Mouse (Mus musculus) heart, embryonic 12.5 days (tissue): ENCODE results near the gene Pcna. TPM values are rescaled to one million over a fixed set of nuclear protein-coding genes. Genes with fewer than 3 reads are reported as not detected.
"Not testable (repeated sequence)": the region's sequence is repeated elsewhere in the genome, so short reads cannot be mapped to it uniquely, and the experiment has no call there.

ENCODE experiments used
- ATAC-seq: fragments of 200-750 bp; cut with Nextera tagmentation; 2 replicates; pipeline ENCODE4 v1.8.0; 2017; ENCODE audit warnings: moderate TSS enrichment, moderate library complexity; ENCODE audit not compliant: insufficient number of reproducible peaks, low FRiP score
- H3K27ac ChIP-seq: fragments of 300-500 bp; sonication (generic); 2 replicates; pipeline ENCODE4 v1.5.1; 2016; ENCODE audit warnings: mild to moderate bottlenecking, moderate library complexity; ENCODE audit not compliant: poor library complexity, severe bottlenecking
- H3K27me3 ChIP-seq: fragments of 300-500 bp; sonication (generic); replicated peaks from 2 replicates; pipeline ENCODE4 v1.6.1; 2016; ENCODE audit warnings: mild to moderate bottlenecking, moderate library complexity
- H3K36me3 ChIP-seq: fragments of 300-500 bp; sonication (generic); 2 replicates; pipeline ENCODE4 v1.6.1; 2016; ENCODE audit warnings: mild to moderate bottlenecking, moderate library complexity
- H3K4me1 ChIP-seq: fragments of 300-500 bp; sonication (generic); replicated peaks from 2 replicates; pipeline ENCODE4 v1.6.1; 2016; ENCODE audit warnings: mild to moderate bottlenecking
- H3K4me2 ChIP-seq: fragments of 300-500 bp; sonication (generic); 2 replicates; pipeline ENCODE4 v1.6.1; 2016; ENCODE audit warnings: mild to moderate bottlenecking, moderate library complexity
- H3K4me3 ChIP-seq: fragments of 300-500 bp; sonication (generic); 2 replicates; pipeline ENCODE4 v1.5.1; 2016; ENCODE audit warnings: mild to moderate bottlenecking
- H3K9ac ChIP-seq: fragments of 300-500 bp; sonication (generic); 2 replicates; pipeline ENCODE4 v1.6.1; 2016; ENCODE audit warnings: mild to moderate bottlenecking, moderate library complexity
- H3K9me3 ChIP-seq: fragments of 300-500 bp; sonication (generic); replicated peaks from 2 replicates; pipeline ENCODE4 v1.6.1; 2016; ENCODE audit warnings: mild to moderate bottlenecking, moderate library complexity
- WGBS: fragments of 180-500 bp; shearing (Covaris S2); methylation state at CpG from one replicate; pipeline ENCODE4 v1.1.7; 2016; 5-methylcytosine and 5-hydroxymethylcytosine counted together
- polyA plus RNA-seq: library from polyadenylated mRNA; unstranded; fragments of >200 nt; fragmentation: Nextera tagmentation; extraction: Ambion mirVana; gene quantifications from 2 replicates; pipeline ENCODE4 v1.2.1, GENCODE M21; 2016

Gene Pcna
- polyA plus RNA-seq, 1 experiment from 2014 or later: 172 TPM

DNA sequence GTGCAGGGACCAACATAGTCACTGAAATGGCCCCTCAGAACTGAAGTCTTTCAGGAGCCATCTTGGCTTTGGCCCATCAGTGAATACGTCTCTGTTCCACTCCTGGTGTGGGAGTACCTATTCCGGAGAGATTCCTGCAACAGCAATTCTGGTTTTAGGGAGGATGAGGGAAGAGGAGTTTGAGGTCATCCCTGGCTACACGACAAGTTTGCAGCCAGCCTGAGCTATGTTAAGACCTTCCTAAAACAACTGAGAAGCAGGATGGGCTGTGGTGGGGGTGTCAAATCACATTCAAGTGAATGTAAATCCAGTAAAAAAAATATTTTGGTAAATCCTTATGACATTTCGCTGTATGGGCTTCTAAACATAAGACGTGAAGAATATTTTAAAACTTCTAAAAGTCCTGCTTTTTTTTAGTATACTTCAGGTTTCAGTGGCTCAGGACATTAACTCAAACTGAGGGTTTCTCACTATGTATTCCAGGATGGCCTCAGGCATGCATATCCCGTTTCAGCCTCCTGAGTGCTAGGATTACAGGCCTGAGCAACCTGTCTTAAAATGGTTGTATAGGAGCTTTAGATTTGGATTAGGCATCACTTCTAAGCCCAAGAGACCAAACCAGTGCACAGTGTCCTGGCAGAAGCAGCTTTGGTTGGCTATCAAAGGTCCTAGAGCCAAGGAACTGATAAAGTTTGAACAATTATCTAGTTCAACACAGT, 4.4 kb upstream of the Pcna start:
- 86% methylated on average over 6 of the region's 6 CpGs for WGBS
- Histone ChIP-seq H3K4me1 (0 out of 2 replicates have a peak, but pooled peaks cover 3% of the 10 kb centered on the region), H3K4me3 (no peak overlapping the region), H3K36me3 (no peaks in the 10 kb centered on the region), H3K9me3 (no peaks in the 10 kb centered on the region), H3K9ac (no peak overlapping the region), H3K27me3 (no peaks in the 10 kb centered on the region), H3K27ac (no peak overlapping the region), H3K4me2 (no peak overlapping the region)
- ATAC-seq: no peak

DNA sequence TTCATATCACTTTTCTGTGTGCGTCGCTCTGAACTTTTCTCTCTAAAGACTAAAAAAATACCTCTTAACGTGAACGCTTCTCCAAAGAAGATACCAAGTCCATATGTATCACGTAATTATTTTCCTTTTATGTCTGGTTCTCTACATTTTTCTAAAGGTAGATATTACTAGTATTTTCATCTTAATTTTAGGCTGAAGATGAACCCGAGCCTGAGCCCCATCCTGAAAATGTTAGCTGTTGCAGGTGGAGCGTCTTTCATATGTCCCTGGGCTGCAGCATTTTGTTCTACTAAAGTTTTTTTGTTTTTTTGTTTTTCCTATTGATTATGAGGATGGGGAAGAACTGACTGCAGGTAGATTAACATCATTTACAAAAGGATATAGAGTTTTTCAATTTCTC, 489 bp upstream of the Pcna start:
- H3K4me2 ChIP-seq: peak overlapping the region; percentile 69
- no peak for ATAC-seq
- H3K36me3 ChIP-seq: peaks cover 19% of the 10 kb centered on the region
- no peaks in the 10 kb centered on the region for H3K27me3 ChIP-seq
- H3K4me1 ChIP-seq: peaks cover 18% of the 10 kb centered on the region
- peak overlapping the region; percentile 87 for H3K27ac ChIP-seq
- peak overlapping the region; percentile 86 for H3K4me3 ChIP-seq
- peak overlapping the region; percentile 69 for H3K9ac ChIP-seq
- 3% methylated on average over 7 of the region's 7 CpGs for WGBS
- H3K9me3 ChIP-seq: no peaks in the 10 kb centered on the region

DNA sequence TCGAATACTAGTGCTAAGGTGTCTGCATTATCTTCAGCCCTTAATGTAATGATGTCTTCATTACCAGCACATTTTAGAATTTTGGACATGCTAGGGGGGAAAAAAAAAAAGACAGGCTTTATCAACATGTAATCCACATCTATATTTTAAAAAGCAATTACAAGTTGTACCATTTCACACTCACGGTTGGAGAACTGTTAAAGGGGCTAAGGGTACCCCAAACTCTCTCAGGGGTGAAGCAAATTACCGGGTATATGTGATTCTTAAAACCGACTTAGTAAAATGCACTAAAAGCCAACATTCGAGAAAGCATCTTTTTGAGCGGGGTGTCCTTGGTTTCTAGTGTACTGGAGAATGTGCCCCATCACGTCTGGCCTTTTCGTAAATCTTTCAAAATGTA, 1.2 kb downstream of the Pcna start:
- WGBS: 8% methylated on average over 8 of the region's 8 CpGs
- H3K9me3 ChIP-seq: no peaks in the 10 kb centered on the region
- peaks cover 20% of the 10 kb centered on the region for H3K36me3 ChIP-seq
- ATAC-seq: no peak
- H3K27me3 ChIP-seq: no peaks in the 10 kb centered on the region
- H3K4me1 ChIP-seq: peaks cover 25% of the 10 kb centered on the region
- peak overlapping the region; percentile 78 for H3K9ac ChIP-seq
- peak overlapping the region; percentile 86 for H3K4me3 ChIP-seq
- peak overlapping the region; percentile 84 for H3K4me2 ChIP-seq
- H3K27ac ChIP-seq: peak overlapping the region; percentile 87; the same call in 1 of the 2 replicates

DNA sequence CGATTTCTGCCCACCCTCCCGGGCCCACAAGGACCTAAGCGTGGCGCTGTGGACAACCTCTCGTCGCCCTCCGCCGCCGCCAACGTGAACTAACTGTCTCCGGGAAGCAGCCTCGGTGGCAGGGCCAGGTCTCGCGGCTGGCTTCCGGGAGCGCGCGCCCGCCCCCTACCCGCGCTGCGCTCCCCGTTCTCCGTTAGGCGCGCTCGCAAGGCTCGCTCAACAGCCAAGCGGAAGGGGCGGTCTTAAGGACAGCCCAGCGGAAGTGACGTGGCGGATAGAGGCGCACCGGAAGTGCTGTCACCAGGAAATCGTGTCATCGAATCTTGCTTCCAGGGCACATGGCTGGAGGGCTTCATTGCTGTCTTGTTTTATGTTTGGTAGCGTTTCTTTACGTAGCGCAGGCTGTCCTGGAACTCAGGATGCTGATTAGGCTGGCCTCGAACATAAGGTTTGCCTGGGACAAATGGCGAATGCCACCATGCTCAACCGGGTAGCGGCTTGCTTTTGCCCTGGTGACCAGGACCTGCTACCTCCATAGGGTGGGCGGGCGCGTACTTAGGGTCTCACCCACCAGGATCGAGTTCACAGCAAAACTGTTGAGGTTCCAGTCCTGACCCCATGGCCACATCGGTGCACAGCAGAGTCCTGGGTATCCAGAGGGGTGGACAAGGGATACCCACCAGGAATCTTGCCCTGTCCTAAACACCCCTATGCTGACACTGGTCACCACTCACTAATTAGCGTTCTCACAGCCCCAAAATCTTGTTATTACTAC, 5.4 kb downstream of the Pcna start, which contains the start of gene Tmem230:
Tmem230 (minus strand) TSS at position 269 of the 775 bp plus-strand sequence.
- Histone ChIP-seq H3K9ac (peak within 1 kb of the TSS; percentile 84), H3K4me2 (peak within 1 kb of the TSS; percentile 83), H3K27me3 (no peaks in the 10 kb centered on the region), H3K4me1 (peaks cover 23% of the 10 kb centered on the region), H3K4me3 (peak within 1 kb of the TSS; percentile 64), H3K27ac (peak within 1 kb of the TSS; percentile 78), H3K36me3 (peaks cover 40% of the 10 kb centered on the region), H3K9me3 (no peaks in the 10 kb centered on the region)
- 6% methylated on average over 50 of the region's 50 CpGs for WGBS
- peak; percentile 95 for ATAC-seq

DNA sequence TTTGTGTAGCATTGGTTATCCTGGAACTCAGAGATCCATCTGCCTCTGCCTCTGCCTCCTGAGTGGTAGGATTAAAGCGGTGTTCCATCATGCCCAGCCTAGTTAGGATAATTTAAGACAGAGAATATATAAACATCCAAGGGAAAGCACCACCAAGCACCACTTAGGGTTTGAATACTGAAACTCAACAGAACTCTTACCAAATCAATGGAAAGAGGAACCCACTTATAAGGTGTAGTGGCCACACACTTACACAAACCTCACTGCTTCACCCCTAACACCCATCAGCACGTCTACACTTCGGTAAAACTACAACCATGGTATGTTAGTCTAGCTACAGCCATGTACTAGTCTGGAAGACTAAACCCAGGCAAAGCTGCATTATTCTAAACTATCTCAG, 9.7 kb downstream of the Pcna start:
- ATAC-seq: no peak
- peaks cover 6% of the 10 kb centered on the region for H3K4me1 ChIP-seq
- peaks cover 30% of the 10 kb centered on the region for H3K36me3 ChIP-seq
- H3K4me3 ChIP-seq: no peak overlapping the region
- H3K27ac ChIP-seq: no peak overlapping the region
- no peak overlapping the region for H3K4me2 ChIP-seq
- no peaks in the 10 kb centered on the region for H3K9me3 ChIP-seq
- no peaks in the 10 kb centered on the region for H3K27me3 ChIP-seq
- no peak overlapping the region for H3K9ac ChIP-seq
- WGBS: 91% methylated on average over 3 of the region's 3 CpGs

DNA sequence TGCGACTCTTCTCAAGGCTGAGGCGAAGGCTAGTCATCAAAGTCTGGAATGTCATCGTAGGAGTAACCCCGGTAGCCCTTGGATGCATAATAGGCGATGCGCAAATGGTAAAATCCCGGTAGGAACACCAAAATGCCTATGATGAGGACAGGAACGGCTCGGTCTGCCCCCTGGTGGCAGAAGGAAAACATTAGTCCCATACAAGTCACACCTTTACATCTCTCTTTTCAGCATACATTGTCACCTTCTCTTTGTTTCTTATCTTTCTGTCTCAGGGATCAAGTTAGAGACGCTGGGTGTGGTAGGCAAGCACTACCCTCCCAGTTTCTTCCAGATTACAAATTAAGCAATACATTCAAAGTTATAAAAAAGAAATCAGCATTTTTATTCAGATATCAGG, 12.7 kb downstream of the Pcna start:
- not testable (repeated sequence) for H3K9ac ChIP-seq, H3K27ac ChIP-seq, H3K4me1 ChIP-seq, H3K4me3 ChIP-seq, H3K27me3 ChIP-seq, H3K9me3 ChIP-seq, ATAC-seq, H3K4me2 ChIP-seq
- peaks cover 30% of the 10 kb centered on the region for H3K36me3 ChIP-seq
- 32% methylated on average over 10 of the region's 10 CpGs for WGBS

DNA sequence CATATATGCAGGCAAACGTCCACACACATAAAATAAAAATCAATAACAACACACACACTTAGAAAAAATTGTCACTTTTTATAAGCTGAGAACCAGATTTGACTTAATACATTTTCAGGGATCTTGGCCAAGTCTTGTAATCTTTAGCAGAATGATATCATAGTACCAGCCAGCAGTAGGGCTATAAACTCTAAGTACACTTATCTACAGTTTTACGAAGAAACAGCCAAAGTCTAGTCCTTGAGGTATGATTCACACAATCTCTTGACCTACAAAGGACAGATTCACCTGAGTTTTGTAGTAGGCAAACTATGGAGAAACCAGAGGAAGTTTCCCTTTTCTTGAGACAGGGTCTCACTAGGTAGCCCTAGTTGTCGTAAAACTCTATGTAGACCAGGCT, 13.7 kb downstream of the Pcna start:
- not testable (repeated sequence) for H3K9ac ChIP-seq, H3K27ac ChIP-seq, H3K4me3 ChIP-seq, H3K4me1 ChIP-seq, H3K4me2 ChIP-seq, H3K27me3 ChIP-seq, ATAC-seq, H3K9me3 ChIP-seq
- 79% methylated on average over 3 of the region's 3 CpGs for WGBS
- H3K36me3 ChIP-seq: peaks cover 25% of the 10 kb centered on the region

DNA sequence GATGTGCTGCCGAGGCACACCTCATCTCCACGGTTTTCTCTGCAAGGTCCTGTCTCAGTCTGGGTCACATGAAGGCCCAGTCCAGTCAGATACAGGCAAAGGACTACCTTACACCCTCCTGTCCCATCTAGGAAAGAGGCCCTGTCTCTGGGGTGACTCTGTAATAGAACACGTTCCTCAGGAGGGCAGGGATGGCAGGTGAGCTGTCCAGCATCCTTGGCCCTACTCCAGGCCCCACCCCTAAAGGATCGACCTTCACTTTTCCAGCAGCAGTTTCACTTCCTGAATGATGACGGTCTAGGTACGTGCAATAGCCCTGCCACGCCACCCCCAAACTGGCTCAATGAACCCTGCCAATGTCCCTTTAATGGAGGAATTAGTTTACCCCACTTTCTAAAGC, 17.1 kb downstream of the Pcna start:
- Histone ChIP-seq H3K9me3 (no peaks in the 10 kb centered on the region), H3K4me2 (no peak overlapping the region), H3K4me1 (no peaks in the 10 kb centered on the region), H3K36me3 (no peaks in the 10 kb centered on the region), H3K9ac (no peak overlapping the region), H3K4me3 (no peak overlapping the region), H3K27me3 (no peaks in the 10 kb centered on the region), H3K27ac (no peak overlapping the region)
- ATAC-seq: no peak
- 76% methylated on average over 7 of the region's 7 CpGs for WGBS

DNA sequence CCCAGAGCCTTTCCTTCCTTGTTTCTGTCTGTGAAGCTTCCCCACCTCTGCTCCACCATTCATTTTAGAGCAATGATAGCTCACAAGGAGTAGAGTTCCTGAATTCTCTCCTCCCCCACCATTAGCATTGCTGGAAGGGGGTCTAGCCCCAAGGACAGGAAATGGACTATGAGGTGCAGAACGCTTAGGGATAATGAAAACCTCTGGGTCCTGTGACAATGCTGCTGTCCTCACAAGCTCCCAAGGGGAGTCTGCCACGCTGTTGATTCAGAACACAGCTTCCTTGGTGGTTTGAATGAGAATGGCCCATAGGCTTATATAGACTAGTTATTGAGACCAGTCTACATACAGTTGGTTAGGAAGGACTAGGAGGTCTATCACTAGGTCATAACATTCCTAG, 17.8 kb downstream of the Pcna start:
- no peaks in the 10 kb centered on the region for H3K9me3 ChIP-seq
- no peak overlapping the region for H3K4me3 ChIP-seq
- H3K4me1 ChIP-seq: no peaks in the 10 kb centered on the region
- H3K4me2 ChIP-seq: no peak overlapping the region
- H3K27ac ChIP-seq: no peak overlapping the region
- no peak for ATAC-seq
- H3K36me3 ChIP-seq: no peaks in the 10 kb centered on the region
- no peaks in the 10 kb centered on the region for H3K27me3 ChIP-seq
- H3K9ac ChIP-seq: no peak overlapping the region
- WGBS: 38% methylated on average over 2 of the region's 2 CpGs

DNA sequence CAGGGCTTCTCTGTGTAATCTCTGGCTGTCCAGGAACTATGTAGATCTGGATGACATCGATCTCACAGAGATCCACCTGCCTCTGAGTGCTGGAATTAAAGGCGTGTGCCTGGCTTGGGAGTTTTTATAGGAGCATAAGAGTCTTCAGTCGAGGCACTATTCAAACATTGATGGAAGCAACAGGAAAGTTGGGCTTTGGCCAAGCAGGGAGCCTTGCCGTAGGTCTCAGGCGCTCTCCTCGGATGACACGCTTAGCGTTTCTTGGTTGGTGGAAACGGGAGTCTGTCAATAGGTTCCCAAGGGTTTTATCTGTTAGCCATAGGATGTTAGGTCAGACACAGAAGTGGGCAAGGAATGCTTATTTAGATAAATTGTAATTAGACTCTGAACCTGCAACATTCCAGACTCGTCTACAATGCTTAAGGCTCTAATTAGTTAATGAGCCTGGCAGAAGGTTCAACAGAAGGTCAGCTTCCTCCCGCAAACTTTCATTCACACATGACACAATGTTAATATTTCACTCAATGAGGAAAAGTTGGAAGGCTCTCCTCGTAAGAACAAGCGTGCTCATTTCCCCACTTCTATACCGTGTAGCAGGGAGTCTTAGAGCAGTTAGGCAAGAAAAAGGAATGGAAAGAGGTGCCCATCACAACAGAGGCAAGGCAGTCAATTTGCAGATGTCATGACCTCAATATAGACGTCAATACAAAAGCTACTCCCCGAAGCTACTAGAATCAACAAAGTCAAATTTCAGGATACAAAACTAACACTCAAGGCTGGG, 18.9 kb downstream of the Pcna start:
- Histone ChIP-seq H3K9me3 (no peaks in the 10 kb centered on the region), H3K36me3 (no peaks in the 10 kb centered on the region), H3K27me3 (no peaks in the 10 kb centered on the region), H3K4me2 (no peak overlapping the region), H3K27ac (no peak overlapping the region), H3K4me3 (no peak overlapping the region), H3K9ac (no peak overlapping the region), H3K4me1 (no peaks in the 10 kb centered on the region)
- WGBS: 74% methylated on average over 16 of the region's 16 CpGs
- ATAC-seq: no peak

DNA sequence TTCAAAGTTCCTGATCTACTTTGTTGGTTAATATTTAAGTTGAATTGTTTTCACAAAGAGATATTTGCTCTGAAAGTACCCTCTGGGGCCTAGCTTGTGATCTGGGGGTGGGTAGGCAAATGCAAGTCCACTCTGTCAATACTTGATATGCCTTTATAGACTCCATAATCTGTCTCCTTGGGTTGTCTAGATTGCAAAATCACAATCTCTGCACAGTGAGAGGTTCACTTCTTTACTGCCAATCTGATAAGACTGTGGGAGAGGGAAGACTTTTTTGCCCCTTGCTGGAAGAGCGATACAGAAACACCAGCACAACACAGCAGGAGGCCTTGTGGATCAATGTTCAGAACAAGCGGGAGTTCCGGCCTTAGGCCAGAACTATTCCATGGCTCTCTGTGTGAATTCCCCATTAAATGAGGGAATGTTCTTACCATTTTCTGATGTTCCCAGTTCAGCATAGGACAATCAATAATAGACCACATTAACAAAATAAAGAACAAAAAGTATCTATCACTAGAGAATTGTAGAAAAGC, 20.6 kb downstream of the Pcna start:
- ATAC-seq: no peak

More for the DNA sequence above, 20.6 kb downstream of the Pcna start:
- H3K4me2 ChIP-seq: no peak overlapping the region
- H3K9me3 ChIP-seq: 0 out of 2 replicates have a peak, but pooled peaks cover 3% of the 10 kb centered on the region
- H3K36me3 ChIP-seq: no peaks in the 10 kb centered on the region
- H3K9ac ChIP-seq: no peak overlapping the region
- H3K4me3 ChIP-seq: no peak overlapping the region
- no peaks in the 10 kb centered on the region for H3K4me1 ChIP-seq
- 91% methylated on average over 3 of the region's 3 CpGs for WGBS
- H3K27ac ChIP-seq: no peak overlapping the region
- H3K27me3 ChIP-seq: no peaks in the 10 kb centered on the region
